Mouse (Mus musculus): ENCODE data around the gene Dio1.

Dio1 gene

DNA sequence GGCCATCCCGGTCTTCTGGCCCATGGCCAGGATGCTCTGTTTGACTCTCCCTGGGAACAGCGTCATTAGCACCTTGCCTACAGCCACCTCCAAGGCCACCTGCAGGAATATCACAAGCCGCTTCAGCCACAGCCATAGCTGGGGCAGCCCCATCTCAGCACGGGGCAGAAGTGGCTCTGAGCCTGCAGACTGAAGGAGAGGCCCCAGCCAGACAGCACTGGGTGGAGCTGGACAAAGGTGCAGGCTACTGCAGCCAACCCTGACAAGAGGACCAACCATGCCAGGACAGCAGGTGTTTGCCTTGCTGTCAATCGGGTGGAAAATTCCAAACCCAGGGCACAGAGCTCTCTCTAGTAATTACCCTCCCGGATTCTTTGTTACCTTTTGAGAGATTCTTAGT is at the start of gene Dio1:
TSS of gene Dio1 (minus strand) at position 204 of the 400 bp plus-strand sequence.
- no peak for DNase-seq (ENCODE audit: low spot score in 2 of 2)

DNA sequence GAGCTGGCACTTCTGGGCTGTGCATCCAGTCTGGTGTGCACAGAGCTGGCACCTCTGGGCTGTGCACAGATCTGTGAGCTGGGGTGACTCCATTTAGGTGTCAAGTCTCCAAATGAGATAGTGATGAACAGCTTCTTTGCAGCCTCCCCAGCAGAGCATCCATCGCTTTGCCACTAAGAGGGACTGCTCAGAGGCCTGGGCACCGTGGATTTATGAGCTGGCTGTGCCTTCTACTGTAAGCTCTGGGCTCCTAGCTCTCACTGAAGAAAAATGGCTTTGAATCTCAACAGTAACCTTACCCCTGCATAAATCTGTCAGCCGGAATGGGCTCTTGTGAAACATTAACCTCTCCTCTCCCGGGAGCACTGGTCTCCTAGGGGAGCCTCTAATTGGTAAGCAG is 47.6 kb upstream of the Dio1 start:
- no peak for DNase-seq (ENCODE audit: low spot score in 2 of 2)

DNA sequence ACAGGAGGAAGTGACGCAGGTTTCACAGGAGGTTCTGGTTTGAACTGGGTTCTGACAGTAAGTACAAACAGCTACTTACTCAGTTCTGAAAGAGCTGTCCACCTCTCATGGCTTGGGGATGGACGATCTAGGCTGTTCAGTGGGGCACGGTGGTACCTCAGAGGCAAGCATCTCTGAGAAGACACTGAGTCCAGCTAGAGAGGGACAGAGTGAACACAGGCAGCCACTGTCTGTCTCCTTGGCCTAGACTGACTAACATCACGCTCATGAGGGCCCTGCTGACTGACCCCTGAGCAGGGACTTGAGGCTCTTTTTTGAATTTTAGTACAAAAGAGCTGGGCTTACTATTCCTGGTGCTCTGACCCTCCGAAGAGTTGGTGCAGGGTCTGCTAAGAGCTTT is 47.2 kb upstream of the Dio1 start:
- no peak for DNase-seq (ENCODE audit: low spot score in 2 of 2)

DNA sequence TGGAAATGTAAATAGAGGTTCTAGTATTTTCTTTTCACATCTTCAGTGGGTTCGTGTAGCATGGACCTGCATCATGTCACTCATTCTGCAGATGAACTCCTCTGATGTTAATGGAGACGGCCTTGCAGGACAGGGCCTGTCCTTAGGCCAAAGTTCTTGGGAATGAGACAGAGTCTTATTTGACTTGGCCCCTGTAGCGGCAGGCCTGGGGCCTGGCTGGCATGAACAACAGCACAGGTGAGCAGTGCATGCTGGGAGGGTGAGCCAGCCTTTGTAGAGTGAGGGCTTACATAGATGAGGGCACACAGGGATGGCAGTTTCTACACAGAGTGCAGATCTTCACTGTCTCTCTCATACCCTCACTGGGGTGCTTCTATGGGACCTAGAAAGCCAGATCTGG is 46.6 kb upstream of the Dio1 start:
- no peak for DNase-seq (ENCODE audit: low spot score in 2 of 2)

DNA sequence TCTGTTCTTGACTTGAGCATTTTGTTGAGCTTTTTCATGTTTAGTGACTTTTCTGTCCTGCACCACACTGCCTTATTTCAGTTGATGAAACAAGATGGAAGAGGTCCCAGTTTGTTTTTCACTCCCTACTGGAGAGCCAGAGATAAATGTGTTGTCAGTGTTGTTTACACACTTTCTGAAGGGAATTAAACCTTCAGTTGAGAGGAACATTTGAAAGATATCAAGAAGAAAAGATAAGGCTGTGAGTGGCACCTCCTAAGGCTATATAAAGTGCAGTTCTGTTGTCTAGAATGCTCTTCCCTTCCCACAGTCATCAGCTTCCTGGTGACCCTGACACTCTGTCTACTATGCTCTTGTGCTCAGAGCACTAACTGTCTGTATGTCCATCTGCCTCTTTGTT is 44.4 kb upstream of the Dio1 start:
- no peak for DNase-seq (ENCODE audit: low spot score in 2 of 2)

DNA sequence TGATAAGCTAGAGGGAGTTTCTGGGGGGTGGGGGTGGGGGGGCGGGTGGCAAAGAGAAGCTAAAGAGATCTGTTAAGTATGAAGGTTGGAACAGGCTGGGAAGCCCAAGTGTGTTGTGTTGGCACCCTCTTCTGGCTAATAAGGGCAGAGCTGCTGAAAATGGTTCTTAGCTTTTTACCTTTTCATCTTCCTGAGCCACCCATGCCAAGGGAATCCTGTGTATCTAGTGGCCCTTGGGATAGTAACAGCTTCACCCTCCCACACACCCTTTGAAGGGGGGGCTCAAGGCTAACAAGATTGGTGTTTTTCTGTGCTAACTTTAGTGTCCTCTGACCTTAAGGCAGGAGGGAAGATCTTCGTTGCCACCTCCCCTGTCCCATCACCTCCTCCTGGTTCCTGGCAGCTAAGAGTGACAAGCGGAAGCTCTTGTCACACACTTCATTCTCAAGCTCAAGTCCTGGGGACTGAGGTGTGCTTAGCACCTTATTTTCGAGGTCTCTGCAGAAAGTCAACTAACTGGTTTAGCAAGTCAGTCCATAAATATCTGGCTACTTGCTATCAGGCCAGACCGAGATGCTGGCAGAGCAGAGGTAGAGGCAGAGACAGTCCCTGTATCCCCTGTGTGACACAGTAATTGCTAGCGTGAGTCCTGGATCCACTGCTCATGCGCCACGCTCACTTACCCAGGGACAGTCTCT is 42.5 kb upstream of the Dio1 start:
- peak; percentile 12 to 49 for DNase-seq (ENCODE audit: low spot score in 2 of 2)

DNA sequence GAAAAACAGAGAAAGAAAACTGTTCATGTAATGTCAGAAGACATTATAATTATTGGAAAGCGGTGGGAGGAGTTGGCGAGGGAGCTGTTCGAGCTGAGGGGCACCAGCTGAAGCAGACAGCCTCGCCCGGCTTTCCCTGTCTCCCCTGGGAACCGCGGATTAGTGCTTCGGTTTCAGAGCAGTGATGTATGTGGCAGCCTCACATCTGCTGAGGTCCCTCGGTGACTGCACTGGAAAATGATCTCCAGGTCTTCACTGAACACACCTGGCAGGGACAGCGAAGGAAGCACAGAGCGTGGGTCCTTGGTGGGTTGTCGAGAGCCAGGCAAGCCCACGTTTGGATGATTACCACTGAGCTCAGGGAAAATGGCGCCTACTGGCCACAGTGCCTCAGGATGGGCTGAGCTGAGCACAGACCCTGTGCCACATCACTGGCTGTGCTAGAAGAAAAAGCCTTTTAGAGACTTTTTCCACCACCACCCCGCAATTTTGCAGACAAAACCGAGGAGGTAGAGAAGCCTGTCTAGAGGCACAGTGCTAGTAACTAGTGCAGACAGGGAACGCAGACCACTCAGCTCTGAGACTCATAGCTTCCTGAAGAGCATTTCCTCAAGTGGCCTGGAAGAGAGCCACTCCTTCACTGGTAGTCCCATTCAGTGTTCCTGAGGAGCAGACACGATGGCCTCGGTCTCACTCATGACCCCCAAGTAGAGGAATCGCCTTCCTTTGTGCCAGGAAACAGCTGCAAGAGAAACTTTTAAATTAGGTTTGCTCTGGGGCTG is 41.8 kb upstream of the Dio1 start:
- DNase-seq (ENCODE audit: low spot score in 2 of 2), result no peak

DNA sequence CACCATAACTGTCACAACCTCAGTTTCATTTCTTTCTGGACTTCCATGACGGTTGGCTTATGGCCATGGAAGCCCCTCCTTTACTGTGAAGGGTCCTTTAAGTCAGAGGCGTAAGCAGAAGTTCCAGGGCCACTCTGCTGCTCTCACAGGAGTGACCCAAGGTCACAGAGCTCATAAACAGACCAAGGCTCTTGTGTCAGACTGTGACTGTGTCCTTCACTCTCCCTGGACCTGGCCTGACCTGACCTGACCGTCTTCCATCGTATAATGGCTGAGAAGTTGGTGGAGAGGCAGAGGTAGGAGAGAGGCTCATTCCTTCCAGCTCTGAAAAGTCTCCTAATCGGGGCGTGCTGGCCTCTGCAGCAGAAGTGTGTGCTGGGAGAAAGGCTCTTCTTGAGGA is 40.3 kb upstream of the Dio1 start:
- DNase-seq (ENCODE audit: low spot score in 2 of 2), result no peak

DNA sequence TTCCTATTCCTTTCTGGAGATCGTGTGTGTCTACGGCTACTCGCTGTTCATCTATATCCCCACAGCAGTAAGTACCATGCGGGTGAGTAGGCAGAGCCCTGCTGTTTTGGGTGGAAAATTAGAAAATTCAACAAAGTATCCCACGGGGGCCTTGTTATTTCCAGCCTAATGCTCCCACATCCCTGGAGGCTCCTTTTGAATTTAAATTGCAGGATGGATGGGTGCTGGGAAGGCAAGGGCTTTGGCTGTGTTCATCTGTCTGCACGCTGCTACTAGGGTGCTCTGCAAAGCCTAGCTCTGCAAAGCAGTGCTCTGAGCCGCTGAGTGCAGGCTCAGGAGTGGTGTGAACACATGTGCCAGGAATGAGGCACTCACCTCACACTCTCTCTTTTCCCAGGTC is 37.6 kb upstream of the Dio1 start:
- no peak for DNase-seq (ENCODE audit: low spot score in 2 of 2)

DNA sequence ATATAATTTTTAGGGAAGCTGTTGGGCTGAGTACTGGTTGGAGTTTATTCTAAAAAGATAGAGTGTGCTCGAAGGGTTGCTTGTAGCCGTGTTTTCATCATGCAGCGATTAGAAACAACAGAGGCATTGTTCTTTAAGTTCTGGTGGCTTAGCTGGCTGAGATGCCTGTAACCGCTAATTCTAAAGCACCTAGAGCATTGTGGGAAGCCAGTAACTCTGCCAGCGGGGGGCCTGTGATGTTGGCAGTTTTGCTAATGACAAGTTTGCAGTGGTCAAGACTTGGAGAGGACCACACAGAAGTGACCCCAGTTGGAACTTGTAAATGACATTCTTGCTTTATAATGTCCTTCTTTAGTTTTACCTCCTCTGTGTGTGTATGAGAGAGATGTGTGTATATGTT is 34.4 kb upstream of the Dio1 start:
- no peak for DNase-seq (ENCODE audit: low spot score in 2 of 2)

DNA sequence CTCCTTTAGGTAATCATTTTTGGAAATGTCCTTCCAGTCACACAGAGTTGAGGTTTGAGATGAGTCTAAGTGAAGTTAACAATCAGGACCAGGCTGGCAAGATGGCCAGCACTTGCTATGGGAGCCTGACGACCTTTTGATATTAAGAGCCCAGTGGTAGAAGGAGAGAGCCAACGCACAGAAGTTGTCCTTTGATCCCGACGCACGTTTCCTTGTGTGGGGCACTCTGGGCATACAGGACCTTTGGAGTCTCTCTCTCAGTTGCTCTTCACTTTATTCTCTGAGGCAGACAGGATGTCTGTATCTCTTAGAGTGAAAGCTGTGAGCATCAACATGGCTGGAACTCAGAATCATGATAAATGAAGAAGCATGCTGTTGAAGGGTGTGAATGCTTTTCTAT is 30.5 kb upstream of the Dio1 start:
- DNase-seq (ENCODE audit: low spot score in 2 of 2), result no peak

DNA sequence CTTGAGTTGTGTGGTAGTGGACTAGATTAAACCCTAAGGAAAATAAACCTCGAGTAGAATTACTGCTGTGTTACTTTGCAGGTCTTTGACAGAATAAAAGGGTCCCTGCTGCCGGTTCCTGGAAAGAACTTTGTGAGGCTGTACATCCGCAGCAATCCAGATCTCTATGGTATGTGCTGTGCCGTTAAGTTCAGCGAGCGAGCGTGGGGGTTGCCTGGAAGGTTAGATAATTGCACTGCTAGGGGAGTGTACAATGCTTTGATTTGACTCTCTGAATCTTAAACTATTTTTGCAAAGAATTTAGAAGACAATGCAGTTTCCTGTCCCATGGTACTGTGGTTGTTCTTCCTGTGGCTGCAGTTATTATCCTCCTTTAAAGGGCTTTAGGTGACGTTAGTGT is 29.4 kb upstream of the Dio1 start:
- no peak for DNase-seq (ENCODE audit: low spot score in 2 of 2)

DNA sequence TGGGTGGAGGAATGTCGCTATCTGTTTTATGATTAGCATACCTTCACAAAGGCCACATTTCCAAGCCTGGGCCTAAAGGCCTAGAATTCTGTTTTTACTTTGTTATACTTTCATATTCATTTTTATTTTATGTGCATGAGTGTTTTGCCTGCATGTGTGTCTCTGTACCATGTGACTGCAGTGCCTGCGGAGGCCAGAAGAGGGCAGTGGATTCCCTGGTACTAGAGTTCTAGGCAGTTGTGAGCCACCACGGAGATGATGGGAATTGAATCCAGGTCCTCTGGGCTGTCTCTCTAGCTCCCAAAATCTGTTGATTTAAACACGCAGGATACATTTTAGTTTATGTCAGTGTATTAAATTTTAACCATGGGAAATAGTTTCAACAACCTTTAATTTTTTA is 26.5 kb upstream of the Dio1 start:
- DNase-seq (ENCODE audit: low spot score in 2 of 2), result peak in 1 of 2 experiments; percentile 30

DNA sequence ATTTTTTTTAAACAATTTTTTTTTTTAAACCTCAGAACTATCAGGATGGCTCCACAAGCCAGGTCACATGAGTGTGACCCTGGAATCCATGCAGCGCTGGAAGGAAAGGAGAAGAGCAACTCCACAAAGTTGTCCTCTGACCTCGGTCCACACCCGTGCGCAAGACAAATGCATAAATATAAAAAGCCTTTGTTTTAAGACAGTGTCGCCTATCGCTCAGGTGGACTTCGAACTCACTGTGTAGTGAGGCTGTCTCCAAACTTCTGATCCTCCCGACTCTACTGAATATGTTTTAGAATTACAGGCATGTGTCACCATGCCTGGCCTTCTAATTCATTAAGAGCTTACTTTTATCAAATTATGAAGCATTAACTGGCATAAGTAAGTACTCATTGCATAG is 21.6 kb upstream of the Dio1 start:
- no peak for DNase-seq (ENCODE audit: low spot score in 2 of 2)

DNA sequence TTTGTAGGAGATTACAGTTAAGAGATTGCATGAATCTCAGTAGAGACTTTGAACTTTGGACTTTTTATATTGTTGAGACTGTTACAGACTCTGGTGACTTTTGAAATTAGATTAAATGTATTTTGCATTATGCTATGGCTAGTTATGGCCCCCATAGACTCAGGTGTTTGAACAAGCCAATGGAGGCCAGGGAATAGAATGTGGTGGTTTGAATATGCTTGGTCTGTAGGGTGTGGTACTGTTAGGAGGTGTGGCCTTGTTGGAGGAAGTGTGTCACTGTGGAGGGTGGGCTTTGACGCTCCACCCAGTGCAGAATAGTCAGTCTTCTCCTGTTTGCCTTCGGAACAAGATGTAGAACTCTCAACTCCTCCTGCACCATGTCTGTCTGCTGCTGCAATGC is 16.1 kb upstream of the Dio1 start:
- no peak for DNase-seq (ENCODE audit: low spot score in 2 of 2)

DNA sequence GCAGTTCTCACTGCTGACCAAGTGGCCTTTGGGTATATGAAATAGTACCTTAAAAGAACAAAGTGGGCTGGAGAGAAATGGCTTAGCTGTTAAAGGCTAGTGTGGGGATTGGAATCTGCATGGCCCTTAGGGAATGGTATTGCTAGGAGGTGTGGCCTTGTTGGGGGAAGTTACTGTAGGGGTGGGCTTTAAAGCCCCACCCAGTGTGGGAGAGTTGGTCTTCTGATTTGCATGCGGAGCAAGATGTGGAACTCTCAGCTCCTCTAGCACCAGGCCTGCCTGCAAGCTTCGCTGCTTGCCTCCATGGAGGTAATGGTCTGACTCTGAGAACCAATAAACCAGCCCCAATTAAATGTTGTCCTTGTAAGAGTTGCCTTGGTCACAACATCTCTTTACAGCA is 14.1 kb upstream of the Dio1 start:
- DNase-seq (ENCODE audit: low spot score in 2 of 2), result no peak

DNA sequence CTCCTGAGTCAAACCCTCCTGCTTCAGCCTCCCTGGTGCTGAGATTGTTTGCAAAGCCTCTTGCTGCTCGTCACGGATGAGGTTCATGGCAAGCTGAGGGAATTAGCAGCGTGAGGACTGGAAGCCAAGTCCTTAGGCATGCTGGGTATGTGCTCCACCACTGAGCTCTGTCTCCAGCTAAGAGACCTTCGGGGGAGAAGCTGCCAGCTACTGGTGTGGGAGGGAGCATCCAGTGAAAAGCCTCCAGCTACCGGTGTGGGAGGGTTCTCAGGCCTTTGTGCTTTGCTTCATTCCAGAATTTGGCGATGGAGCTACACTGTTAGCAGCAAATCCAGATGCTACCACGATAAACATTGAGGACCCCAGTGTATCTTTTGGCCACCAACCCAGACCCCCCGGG is 11.7 kb upstream of the Dio1 start:
- no peak for DNase-seq (ENCODE audit: low spot score in 2 of 2)

DNA sequence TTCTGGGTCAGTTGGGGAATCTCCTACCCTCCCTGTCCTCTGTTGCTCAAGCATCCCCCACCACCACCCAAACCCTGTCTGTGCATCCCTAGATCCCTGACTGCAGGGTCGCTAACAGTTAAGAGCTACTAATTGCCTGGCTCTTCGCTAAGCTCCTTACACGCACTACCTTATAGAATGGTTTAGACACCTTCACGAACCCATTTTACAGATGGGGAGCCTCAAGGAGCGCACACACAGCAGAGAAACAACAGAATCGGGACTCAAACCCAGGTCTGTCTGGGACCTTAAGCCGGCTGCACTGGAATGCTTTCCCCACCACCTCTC is 7.5 kb upstream of the Dio1 start:
- DNase-seq (ENCODE audit: low spot score in 2 of 2), result no peak

DNA sequence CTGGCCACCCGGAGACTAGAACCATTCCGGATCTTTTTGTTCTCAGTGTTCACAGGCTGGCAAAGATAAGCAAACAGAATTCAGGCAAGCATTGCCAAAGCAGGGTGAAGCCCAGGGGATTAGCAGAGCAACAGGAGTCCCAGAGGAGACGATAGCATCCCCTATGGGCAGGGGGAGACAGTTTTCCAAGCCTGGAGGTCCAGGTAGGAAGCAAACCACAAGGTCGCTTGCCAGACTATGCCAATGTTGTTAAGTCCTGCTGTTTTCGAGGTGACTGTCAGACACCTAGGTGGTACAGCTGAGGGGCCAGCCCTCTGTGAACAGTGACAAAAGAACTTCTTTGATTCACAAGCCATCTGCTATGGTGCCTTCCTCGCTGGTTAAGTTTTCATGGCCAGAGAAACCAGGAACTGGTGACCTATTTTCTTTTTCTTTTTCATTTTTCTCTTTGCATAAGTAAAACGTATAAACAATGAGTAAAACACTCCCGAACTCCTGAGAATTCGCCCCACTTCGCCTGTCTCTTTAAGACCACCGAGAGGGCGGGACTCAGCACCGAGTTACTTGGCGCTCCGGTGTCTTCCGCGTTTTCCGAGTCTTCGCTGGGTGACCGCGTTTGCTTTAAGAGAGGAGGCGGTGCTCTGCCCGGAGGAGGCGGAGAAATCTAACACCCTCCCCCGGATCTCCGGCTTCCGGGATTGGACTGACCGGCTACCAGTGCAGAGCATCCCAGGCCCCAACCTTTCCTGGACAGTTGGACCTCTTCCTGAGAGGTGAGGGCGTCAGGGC is 6.9 kb upstream of the Dio1 start, which contains the start of gene Yipf1:
TSS of gene Yipf1 (plus strand) at position 674 of the 789 bp plus-strand sequence.
- DNase-seq (ENCODE audit: low spot score in 2 of 2), result peak; percentile 83 to 89

DNA sequence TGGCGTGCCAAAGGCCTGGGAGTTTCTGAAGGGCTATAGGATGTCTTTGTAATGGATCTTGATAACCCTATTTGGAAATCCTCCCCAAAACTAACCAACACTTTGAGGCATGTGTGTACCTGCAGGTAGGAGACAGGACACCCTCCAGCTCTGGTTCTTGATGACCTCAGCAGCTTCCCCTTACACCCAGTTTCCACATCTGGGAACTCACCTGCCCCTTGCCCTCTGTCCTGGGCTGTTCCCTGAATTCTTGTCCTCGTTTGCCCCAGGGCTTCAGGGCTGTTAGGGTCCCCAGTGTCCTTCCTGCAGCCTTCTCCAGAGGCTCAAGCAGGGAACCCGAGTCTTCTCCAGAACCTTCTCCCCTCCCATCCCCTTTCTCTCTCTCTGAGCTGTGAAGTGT is 3.4 kb downstream of the Dio1 start:
- DNase-seq (ENCODE audit: low spot score in 2 of 2), result no peak

DNA sequence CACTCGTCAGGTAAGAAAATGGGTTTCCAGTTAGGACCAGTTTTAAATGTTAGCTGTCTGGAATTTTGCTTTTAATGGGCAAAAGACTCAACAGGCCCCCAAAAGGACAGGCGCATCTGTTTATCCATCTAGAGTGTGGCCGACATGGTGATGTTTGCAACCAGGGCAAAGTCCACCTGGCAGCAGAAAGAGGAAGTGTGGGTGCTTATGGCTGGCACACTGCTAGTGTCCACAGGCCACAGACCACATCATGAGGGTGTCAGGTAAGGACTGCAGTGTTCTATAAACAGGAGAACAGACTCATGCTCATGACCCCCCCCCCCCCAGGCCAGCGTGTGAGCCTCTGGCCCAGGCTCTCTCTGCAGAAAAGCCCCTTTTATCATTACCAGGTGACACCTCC is 4.1 kb downstream of the Dio1 start:
- DNase-seq (ENCODE audit: low spot score in 2 of 2), result no peak

DNA sequence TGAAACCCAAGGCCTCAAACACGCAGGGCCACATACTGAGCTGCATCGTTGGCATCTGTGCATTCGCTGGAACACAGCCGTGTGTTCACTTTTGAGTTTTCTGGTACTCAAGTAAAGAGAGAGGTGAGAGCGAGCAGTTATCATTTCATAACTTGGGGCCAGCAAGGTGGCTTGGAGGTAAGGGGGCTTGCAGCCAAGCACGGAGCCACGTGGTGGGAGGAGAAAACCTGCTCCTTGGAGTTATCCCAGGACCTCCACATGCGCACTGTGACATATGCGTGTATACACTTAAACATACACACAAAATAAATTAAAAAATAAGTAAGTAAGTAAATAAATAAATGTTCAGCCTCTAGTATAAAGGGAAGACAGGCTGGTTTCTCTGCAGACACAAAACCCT is 4.7 kb downstream of the Dio1 start:
- DNase-seq (ENCODE audit: low spot score in 2 of 2), result no peak

Data from thymus, postnatal 10 days (tissue).